Mouse (Mus musculus): Measurements from ENCODE around the gene Zfp819. TPM values are rescaled to one million over a fixed set of nuclear protein-coding genes. Genes with fewer than 3 reads are reported as not detected.

The Zfp819 gene
- not detected for total RNA-seq (2022)

GRCm38 (mm10) chr7:43606896-43607742 is at the start of gene Zfp819:
Zfp819 (plus strand) TSS chr7:43607169.
- peak; percentile 29 for DNase-seq (ENCODE audit: low spot score)

DNA sequence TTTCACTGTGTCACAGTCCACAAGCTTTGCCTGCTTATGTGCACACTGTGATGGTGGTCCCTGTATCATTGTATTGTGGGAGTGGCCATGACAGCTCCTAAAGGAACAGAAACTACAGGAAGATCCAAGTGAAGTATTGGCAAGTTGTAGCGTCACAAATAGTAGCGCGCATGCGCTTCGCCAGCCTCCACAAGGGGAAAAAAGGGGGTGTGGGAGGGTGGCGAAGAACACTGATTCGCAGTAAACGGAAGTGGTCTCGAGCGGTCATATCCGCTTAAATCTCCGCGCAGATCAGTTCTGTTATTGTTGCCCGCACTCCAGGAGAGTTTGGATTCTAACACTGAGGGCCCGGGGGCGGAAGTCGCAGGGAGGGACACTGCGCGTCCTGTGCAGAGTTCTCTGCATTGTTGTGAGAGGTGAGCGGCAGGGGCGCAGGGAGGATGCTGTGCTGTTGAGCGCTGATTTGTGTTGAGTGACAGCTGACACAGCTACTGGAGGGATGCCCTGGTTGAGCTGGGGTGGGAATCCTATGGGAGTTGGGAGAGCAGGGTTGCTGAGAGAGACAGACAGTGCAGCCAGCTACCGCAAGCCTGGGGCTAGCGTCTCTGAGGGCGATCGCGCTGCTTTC is 44.8 kb upstream of the Zfp819 start, which contains the start of gene Zfp658:
TSS of gene Zfp658 (plus strand) at position 251 of the 628 bp plus-strand sequence.
- DNase-seq (ENCODE audit: low spot score), result peak; percentile 83

- no peak for DNase-seq (ENCODE audit: low spot score)
Observed at GRCm38 (mm10) chr7:43562651-43563070, 44.3 kb upstream of the Zfp819 start.

GRCm38 (mm10) chr7:43563300-43563699 is 43.7 kb upstream of the Zfp819 start:
- DNase-seq (ENCODE audit: low spot score), result no peak

- no peak for DNase-seq (ENCODE audit: low spot score)
Observed at GRCm38 (mm10) chr7:43571216-43571615, 35.8 kb upstream of the Zfp819 start.

- peak; percentile 93 for DNase-seq (ENCODE audit: low spot score)
Observed at GRCm38 (mm10) chr7:43579440-43580171, 27.4 kb upstream of the Zfp819 start, which contains the start of gene Zfp719. Zfp719 (plus strand) TSS chr7:43579610.

DNA sequence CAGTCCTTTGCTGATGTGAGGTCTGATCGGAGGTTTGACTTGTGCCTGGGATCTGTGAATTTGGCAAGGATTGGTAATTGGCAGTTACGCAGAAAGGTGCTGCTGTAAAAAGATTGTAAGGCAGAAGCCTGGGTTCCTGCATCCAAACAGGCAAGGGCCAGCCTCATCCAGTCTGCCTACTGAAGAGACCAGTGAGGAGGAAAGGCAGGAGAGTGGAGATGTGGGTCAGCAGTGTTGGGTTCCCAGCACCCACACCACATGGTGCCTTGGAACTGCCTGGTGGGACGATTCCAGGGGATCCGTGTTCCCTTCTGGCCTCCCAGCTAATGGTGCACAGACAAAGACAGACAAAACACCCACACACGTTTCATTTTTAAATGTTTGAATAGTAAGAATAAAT is 26.4 kb upstream of the Zfp819 start:
- no peak for DNase-seq (ENCODE audit: low spot score)

- DNase-seq (ENCODE audit: low spot score), result no peak
Observed at GRCm38 (mm10) chr7:43584790-43585189, 22.2 kb upstream of the Zfp819 start.

DNA sequence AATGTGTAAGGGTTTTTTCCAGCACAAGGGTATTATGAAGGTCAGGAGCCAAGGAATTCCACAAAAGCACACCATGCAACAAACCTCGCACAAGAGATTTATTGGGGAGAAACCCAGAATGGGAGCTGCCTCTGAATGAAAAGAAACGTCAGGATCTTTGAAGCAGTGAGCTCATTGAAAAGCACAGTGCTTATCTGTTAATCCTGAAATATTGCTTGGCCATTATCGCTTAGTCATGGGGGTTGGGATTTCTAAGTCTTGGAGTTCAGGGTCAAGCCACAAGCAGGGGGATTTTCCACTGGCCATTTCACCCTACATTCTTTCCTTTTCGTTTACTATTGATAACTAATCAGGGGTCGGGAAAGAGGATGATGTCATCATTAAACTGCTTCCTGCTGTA is 5.1 kb upstream of the Zfp819 start:
- DNase-seq (ENCODE audit: low spot score), result no peak

GRCm38 (mm10) chr7:43607743-43608287 is 846 bp downstream of the Zfp819 start:
- DNase-seq (ENCODE audit: low spot score), result no peak

DNA sequence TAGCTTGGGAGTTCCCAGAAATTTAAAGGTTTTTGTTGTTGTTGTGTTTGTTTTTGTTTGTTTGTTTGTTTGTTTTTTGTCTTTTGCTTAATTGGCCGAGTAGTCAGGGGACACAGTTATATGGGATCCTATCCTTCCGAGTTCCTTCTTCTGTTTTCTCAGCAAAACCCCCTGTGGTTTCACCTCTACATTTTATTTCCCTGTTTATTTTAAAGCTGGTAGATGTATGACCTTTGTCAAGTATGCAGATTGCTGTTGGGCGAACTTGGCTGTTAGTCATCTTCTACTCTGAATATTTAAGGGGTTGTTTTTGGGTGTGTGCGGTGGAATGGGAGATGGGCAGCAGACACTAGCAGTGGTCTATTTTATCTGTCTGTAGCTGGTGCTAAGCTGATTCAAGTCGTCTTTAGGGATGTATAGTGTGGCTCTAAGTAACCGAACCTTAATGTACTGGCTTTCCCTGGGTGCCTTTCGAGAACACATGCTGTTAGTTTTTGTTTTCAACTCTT is 1.4 kb downstream of the Zfp819 start:
- no peak for DNase-seq (ENCODE audit: low spot score)

- DNase-seq (ENCODE audit: low spot score), result no peak
Observed at GRCm38 (mm10) chr7:43613816-43614551, 7.0 kb downstream of the Zfp819 start.

DNA sequence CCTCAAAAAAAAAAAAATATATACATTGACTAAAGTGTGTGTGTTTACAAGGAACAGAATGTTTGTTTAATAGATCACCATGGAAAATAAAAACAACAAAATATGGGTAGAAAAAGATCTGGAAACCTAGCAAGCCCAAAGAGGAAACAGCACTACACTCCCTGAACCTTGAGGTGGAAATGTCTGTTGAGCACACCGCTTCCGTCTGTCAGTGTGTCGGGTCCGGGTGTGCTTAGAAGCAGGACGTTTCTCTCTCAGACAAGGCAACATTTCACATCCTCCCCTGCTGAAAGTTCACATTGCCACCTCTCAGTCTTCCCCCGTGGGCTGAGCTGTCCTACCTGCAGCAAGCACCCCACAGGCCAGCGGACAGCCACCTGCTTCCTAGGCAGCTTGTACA is 16.0 kb downstream of the Zfp819 start:
- DNase-seq (ENCODE audit: low spot score), result no peak

DNA sequence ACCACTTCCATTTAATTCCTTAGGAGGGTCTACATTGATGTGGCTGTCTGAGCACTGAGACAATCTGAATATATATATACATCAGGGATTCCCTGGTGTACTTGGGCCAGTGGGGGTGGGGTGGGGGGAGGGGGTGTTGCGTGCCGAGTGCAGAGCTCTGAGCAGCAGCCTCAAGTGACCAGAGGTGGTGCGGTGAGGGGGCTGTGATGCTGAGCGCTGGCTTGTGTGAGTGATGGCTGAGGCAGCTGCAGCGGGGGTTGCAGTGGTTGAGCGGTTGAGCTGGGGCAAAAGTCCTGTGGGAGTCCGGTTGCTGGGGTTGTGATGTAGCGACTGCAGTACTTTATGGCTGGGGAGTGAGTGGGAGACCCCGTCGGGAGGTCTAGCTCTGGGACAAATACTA is 16.9 kb downstream of the Zfp819 start:
- DNase-seq (ENCODE audit: low spot score), result no peak

DNA sequence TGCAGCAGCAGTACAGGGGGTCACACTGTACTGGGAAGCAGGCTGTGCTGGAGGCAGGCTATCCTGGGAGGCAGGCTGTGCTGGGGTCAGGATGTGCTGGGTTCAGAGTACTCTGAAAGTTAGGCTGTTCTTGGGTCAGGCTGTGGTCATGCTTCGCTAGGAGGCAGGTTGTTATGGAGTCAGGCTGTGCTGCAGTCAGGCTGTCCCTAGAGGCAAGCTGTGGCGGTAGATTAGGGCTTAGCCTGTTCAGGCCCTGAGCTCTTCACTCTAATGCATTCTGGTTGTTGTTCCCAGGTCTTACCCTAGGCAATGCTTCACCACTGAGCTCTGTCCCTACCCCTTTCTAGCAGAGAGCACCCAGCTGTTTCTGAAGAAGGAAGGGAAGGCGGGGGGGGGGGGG is 18.1 kb downstream of the Zfp819 start:
- DNase-seq (ENCODE audit: low spot score), result no peak

DNA sequence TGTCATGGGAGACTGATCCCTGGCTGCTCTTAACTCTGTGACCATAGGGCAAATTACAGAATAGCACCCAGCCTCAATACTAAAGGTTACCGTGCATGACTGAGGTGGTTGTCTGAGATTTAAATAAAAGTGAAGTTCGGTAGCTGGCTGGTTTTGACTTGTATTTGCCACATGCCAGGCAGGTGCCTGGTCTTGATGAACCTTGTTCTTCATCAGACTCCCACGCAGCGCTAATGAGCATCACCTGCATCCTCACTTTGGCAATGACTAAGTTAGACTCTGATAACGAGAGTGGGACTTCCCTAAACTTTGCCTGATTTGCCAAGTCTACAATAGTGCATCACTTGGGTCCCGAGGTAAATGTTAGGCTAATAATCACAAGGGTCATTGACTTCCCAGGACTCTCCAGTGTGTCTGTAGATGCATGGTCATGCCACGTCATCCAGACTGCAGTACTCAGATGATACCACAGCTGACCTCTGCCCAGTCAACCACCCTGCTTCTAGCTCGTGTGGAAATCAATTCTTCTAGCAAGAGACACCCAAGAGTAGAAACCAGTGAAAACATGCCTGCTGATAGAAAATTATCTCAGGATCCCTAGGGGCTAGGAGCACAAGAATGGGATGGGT is 18.9 kb downstream of the Zfp819 start:
- DNase-seq (ENCODE audit: low spot score), result no peak

DNA sequence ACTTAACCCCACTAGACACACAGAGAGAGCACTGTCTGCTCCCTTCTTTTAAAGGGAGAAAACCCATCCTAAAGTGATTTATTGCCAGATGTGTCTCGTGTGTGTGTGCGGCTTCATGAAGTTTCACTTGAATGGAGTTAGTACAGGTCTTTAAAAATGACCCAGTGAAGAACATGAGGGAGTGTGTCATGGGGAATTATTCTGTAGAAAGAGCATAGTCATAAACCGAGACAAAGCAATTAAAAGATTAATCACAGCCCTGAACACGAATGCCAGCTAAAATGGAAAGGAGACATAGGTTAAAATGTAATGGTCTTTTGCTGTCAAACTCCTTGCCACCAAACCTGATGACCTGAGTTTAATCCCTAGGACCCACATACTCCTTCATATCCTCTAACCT is 27.0 kb downstream of the Zfp819 start:
- no peak for DNase-seq (ENCODE audit: low spot score)

GRCm38 (mm10) chr7:43634500-43634899 is 27.5 kb downstream of the Zfp819 start, which contains the start of gene Ceacam18:
Ceacam18 (plus strand) TSS chr7:43634707.
- DNase-seq (ENCODE audit: low spot score), result no peak

- no peak for DNase-seq (ENCODE audit: low spot score)
Observed at GRCm38 (mm10) chr7:43636194-43636593, 29.2 kb downstream of the Zfp819 start.

- no peak for DNase-seq (ENCODE audit: low spot score)
Observed at GRCm38 (mm10) chr7:43637118-43637517, 30.1 kb downstream of the Zfp819 start.
